Mouse (Mus musculus): ENCODE measurements around the gene Mknk2. TPM values are rescaled to one million over a fixed set of nuclear protein-coding genes. Genes with fewer than 3 reads are reported as not detected.

The Mknk2 gene
- polyA plus RNA-seq, 1 experiment from 2014 or later, result 78.7 TPM

DNA sequence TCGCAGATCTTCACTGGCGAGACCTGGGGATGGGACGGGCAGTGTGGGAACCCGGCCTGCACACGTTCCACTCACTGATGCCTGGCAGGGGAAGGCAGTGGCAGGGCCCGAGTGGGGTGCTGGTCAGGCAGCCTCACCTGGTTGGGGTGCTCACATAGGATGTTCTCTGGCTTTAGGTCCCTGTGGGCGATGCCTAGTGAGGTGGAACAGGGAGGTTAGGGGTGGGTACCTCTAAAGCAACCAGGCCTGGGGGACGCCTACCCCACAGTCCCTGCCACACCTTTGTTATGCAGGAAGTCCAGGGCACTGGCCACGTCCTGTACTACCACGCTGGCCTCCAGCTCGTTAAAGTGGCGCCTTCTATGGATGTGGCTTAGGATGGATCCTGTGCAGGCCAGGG, 8.9 kb downstream of the Mknk2 start:
- no peaks in the 10 kb centered on the region for H3K9me3 ChIP-seq
- no peak overlapping the region for H3K27ac ChIP-seq (replicated peaks)
- no peak for ATAC-seq (ENCODE audit: extremely low read depth, insufficient number of reproducible peaks, low FRiP score, low TSS enrichment)
- peaks cover 85% of the 10 kb centered on the region for H3K36me3 ChIP-seq
- H3K4me2 ChIP-seq, result no peak overlapping the region
- H3K4me3 ChIP-seq, result no peak overlapping the region
- WGBS, result 88% methylated on average over 12 of the region's 12 CpGs
- H3K4me1 ChIP-seq, result peaks cover 63% of the 10 kb centered on the region
- H3K27me3 ChIP-seq (replicated peaks), result no peaks in the 10 kb centered on the region
- no peak overlapping the region for H3K9ac ChIP-seq

DNA sequence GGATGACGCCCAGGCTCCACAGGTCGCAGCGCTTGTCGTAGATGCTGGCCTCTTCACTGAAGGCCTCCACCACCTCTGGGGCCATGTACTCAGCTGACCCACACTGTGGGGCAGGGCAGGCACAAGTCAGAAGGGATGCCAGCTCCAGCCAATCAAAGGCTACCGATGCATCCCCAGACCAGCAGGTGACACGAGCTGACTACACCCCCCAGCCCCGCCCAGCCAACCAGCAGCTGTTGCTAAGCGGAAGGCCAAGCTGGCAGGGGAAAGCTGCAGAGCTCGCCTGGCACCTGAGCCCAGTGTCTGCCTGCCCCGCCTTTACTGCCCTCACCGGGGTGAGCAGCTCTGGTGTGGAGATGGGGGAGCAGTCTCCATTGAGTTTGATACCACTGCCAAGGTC, 9.3 kb downstream of the Mknk2 start:
- 88% methylated on average over 11 of the region's 11 CpGs for WGBS
- H3K9ac ChIP-seq, result no peak overlapping the region
- ATAC-seq (ENCODE audit: extremely low read depth, insufficient number of reproducible peaks, low FRiP score, low TSS enrichment), result no peak
- H3K4me2 ChIP-seq, result no peak overlapping the region
- no peaks in the 10 kb centered on the region for H3K27me3 ChIP-seq (replicated peaks)
- no peak overlapping the region for H3K27ac ChIP-seq (replicated peaks)
- no peaks in the 10 kb centered on the region for H3K9me3 ChIP-seq
- peaks cover 83% of the 10 kb centered on the region for H3K36me3 ChIP-seq
- H3K4me1 ChIP-seq, result peaks cover 63% of the 10 kb centered on the region
- no peak overlapping the region for H3K4me3 ChIP-seq

GRCm38 (mm10) chr10:80666837-80667412, 11.0 kb downstream of the Mknk2 start:
- no peaks in the 10 kb centered on the region for H3K27me3 ChIP-seq (replicated peaks)
- 0 out of 2 replicates have a peak overlapping the region, but pooled peaks have one; percentile 52 for H3K9ac ChIP-seq
- no peak overlapping the region for H3K27ac ChIP-seq (replicated peaks)
- no peaks in the 10 kb centered on the region for H3K9me3 ChIP-seq
- WGBS, result 77% methylated on average over 19 of the region's 19 CpGs
- H3K4me3 ChIP-seq, result no peak overlapping the region
- peaks cover 57% of the 10 kb centered on the region for H3K4me1 ChIP-seq
- H3K4me2 ChIP-seq, result no peak overlapping the region
- peaks cover 66% of the 10 kb centered on the region for H3K36me3 ChIP-seq
- no peak for ATAC-seq (ENCODE audit: extremely low read depth, insufficient number of reproducible peaks, low FRiP score, low TSS enrichment)

DNA sequence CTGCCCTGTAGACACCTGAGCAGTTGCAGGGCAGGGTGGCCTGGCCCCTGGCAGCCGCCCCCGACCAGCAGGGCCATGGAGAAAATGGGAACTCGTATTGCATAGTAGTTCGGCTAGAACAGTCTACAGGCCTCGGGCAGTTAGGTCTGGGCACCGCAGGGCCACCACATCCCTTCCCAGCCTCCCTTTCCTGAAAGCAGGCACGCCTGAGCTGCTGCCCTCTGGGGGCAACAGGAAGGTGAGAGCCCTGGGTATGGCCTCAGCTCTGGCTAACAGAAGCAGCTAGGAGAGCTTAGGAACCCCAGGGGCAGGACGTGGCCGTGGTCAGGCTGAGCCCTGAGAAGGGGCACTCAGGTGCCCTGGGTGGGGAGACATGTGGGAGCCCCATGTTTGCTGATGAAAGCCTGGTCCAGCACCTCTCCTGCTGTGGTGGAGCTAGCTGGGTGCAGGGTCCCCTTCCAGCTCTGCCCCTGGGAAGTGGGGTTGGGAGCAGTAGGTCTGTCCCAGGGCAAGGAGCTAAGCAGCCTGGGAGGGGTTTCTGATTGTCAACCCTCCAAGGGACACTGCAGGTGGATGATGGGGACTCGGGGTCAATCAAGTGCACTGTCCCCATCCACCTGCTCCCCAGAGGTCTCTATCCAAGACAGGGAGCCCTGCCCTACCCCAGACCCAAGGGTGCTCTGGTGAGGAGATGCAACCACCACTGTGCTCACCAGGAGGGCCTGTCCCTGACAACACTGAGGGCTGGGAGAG, 11.8 kb downstream of the Mknk2 start:
- Histone ChIP-seq H3K4me3 (no peak overlapping the region), H3K4me2 (no peak overlapping the region), H3K27ac (replicated peaks) (peak overlapping the region; percentile 90), H3K36me3 (peaks cover 58% of the 10 kb centered on the region), H3K4me1 (peaks cover 49% of the 10 kb centered on the region), H3K9me3 (no peaks in the 10 kb centered on the region), H3K27me3 (replicated peaks) (no peaks in the 10 kb centered on the region), H3K9ac (peak overlapping the region; percentile 52)
- 70% methylated on average over 10 of the region's 10 CpGs for WGBS
- ATAC-seq (ENCODE audit: extremely low read depth, insufficient number of reproducible peaks, low FRiP score, low TSS enrichment), result no peak

GRCm38 (mm10) chr10:80665459-80665858, 12.5 kb downstream of the Mknk2 start:
- Histone ChIP-seq H3K36me3 (peaks cover 51% of the 10 kb centered on the region), H3K27ac (replicated peaks) (peak overlapping the region; percentile 90), H3K4me3 (no peak overlapping the region), H3K27me3 (replicated peaks) (no peaks in the 10 kb centered on the region), H3K9ac (peak overlapping the region; percentile 56), H3K4me2 (peak overlapping the region; percentile 61), H3K9me3 (no peaks in the 10 kb centered on the region), H3K4me1 (peaks cover 46% of the 10 kb centered on the region)
- ATAC-seq (ENCODE audit: extremely low read depth, insufficient number of reproducible peaks, low FRiP score, low TSS enrichment), result no peak
- WGBS, result 61% methylated on average over 4 of the region's 4 CpGs

DNA sequence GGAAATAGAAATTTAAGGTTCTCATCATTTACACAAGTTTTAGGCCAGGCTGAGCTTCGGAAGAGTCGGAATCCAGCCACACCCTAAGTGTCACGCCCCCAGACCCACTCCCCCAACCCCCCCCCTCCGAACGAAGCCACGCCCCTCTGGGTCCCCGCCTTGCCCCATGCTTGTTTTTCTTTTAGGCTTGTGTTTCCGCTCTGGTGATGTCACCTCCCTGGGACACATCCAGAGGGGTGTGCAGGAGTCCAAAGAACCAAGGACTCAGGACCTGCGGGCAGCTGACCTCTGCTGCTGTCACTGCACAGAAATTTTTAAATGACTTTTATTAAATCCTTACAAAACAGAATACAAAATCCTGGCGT, 12.9 kb downstream of the Mknk2 start:
- Histone ChIP-seq H3K27me3 (replicated peaks) (no peaks in the 10 kb centered on the region), H3K36me3 (peaks cover 47% of the 10 kb centered on the region), H3K4me1 (peaks cover 43% of the 10 kb centered on the region), H3K27ac (replicated peaks) (peak overlapping the region; percentile 90), H3K9me3 (no peaks in the 10 kb centered on the region), H3K4me3 (peak overlapping the region; percentile 29), H3K9ac (peak overlapping the region; percentile 78), H3K4me2 (peak overlapping the region; percentile 61)
- peak; percentile 17; the same call in 1 of the 2 replicates for ATAC-seq (ENCODE audit: extremely low read depth, insufficient number of reproducible peaks, low FRiP score, low TSS enrichment)
- WGBS, result 7% methylated on average over 10 of the region's 10 CpGs

DNA sequence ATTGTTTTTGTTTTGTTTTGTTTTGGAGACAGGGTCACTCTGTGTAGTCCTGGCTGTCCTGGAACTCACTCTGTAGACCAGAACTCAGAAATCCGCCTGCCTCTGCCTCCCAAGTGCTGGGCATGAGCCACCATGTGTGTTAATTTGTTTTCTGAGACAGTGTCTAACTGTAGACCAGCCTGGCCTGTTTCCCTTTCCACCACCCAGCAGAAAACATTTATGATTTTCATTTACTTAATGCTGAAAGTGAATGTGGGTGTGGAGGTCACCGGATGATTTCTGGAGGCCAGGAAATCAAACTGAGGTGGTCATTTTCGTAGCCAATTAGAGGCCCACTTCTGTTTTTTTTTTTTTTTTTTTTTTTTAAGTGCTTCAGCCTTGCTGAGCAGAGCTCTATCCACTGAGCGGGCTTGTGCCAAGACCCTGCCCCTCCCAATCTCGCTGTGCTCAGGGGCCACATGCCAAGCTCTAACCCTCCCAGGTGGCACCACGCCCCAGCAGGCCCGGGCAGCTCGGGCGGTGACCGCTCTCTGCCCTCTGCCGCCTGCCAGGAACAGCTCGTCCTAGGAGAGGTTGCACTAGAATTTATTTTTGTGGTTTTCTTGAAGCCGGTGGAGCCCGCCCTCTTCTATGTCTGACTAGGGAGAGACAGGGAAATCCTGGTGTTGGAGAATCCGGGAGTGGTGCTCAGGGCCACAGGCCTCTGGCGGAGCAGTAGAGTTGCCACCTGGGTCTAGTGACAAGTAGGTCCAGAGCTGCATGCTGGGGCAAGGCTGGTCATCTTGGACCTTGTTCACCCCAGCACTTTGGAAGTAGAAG, 13.5 kb downstream of the Mknk2 start:
- Histone ChIP-seq H3K4me3 (peak overlapping the region; percentile 29), H3K4me2 (peak overlapping the region; percentile 61)
- ATAC-seq (ENCODE audit: extremely low read depth, insufficient number of reproducible peaks, low FRiP score, low TSS enrichment), result peak; percentile 28; the same call in 1 of the 2 replicates

GRCm38 (mm10) chr10:80663485-80664196, 14.3 kb downstream of the Mknk2 start:
- no peak for ATAC-seq (ENCODE audit: extremely low read depth, insufficient number of reproducible peaks, low FRiP score, low TSS enrichment)
- WGBS, result 18% methylated on average over 5 of the region's 5 CpGs
- no peak overlapping the region for H3K4me2 ChIP-seq
- H3K4me3 ChIP-seq, result no peak overlapping the region
- peaks cover 33% of the 10 kb centered on the region for H3K36me3 ChIP-seq
- no peaks in the 10 kb centered on the region for H3K9me3 ChIP-seq
- peaks cover 49% of the 10 kb centered on the region for H3K4me1 ChIP-seq
- peak overlapping the region; percentile 90 for H3K27ac ChIP-seq (replicated peaks)
- H3K27me3 ChIP-seq (replicated peaks), result no peaks in the 10 kb centered on the region
- H3K9ac ChIP-seq, result peak overlapping the region; percentile 42; the same call in 1 of the 2 replicates

More for the DNA sequence above, 13.5 kb downstream of the Mknk2 start:
- 21% methylated on average over 16 of the region's 16 CpGs for WGBS
- Histone ChIP-seq H3K9me3 (no peaks in the 10 kb centered on the region), H3K36me3 (peaks cover 41% of the 10 kb centered on the region), H3K9ac (peak overlapping the region; percentile 78), H3K27ac (replicated peaks) (peak overlapping the region; percentile 90), H3K27me3 (replicated peaks) (no peaks in the 10 kb centered on the region), H3K4me1 (peaks cover 43% of the 10 kb centered on the region)

- Histone ChIP-seq H3K36me3 (peaks cover 8% of the 10 kb centered on the region), H3K4me3 (no peak overlapping the region), H3K4me2 (no peak overlapping the region), H3K27ac (replicated peaks) (no peak overlapping the region), H3K9me3 (no peaks in the 10 kb centered on the region), H3K4me1 (peaks cover 50% of the 10 kb centered on the region), H3K9ac (no peak overlapping the region), H3K27me3 (replicated peaks) (no peaks in the 10 kb centered on the region)
- WGBS, result 34% methylated on average over 5 of the region's 5 CpGs
- no peak for ATAC-seq (ENCODE audit: extremely low read depth, insufficient number of reproducible peaks, low FRiP score, low TSS enrichment)
Measured at GRCm38 (mm10) chr10:80661149-80661548, 16.8 kb downstream of the Mknk2 start.

DNA sequence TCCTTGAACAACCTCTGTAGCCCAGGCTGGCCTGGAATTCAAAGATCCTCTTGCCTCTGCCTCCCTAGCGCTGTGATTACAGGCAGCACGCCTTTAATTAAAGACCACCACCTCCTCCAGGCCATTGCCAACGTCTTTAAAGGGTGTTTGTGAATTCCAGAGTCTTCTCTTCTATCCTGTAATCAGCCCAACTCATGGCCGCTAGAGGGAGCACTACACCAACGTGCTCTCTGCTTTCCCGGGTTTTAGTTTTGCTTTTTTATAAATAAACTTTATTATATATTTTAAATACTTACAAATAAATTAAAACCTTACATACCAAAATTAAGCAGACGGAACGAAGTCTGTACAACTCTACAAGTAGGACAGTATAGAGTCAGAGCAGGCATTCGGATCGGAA, 18.7 kb downstream of the Mknk2 start:
- H3K27ac ChIP-seq (replicated peaks), result no peak overlapping the region
- H3K4me1 ChIP-seq, result peaks cover 46% of the 10 kb centered on the region
- ATAC-seq (ENCODE audit: extremely low read depth, insufficient number of reproducible peaks, low FRiP score, low TSS enrichment), result no peak
- peak overlapping the region; percentile 57 for H3K4me2 ChIP-seq
- H3K9me3 ChIP-seq, result no peaks in the 10 kb centered on the region
- H3K36me3 ChIP-seq, result no peaks in the 10 kb centered on the region
- peak overlapping the region; percentile 65 for H3K9ac ChIP-seq
- H3K4me3 ChIP-seq, result peak overlapping the region; percentile 38
- 14% methylated on average over 10 of the region's 10 CpGs for WGBS
- no peaks in the 10 kb centered on the region for H3K27me3 ChIP-seq (replicated peaks)

DNA sequence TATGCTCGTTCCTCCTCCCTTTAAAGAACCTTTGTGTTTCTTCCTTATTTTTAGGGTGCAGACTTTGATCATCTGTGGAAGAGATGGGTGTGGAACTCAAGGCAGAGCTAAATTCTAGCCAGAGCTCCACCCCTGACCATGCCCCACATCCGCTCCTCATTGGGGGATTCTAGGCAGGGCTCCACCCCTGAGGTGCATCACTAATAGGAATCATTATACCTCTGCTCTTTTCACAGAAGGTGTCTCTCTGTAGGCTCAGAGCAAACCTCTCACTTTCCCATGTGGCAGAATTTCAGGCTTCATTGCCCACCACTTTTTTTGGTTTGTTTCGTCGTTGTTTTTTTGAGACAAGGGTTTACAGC, 19.1 kb downstream of the Mknk2 start:
- H3K4me1 ChIP-seq, result peaks cover 44% of the 10 kb centered on the region
- no peak overlapping the region for H3K4me3 ChIP-seq
- ATAC-seq (ENCODE audit: extremely low read depth, insufficient number of reproducible peaks, low FRiP score, low TSS enrichment), result no peak
- 61% methylated on average over 4 of the region's 4 CpGs for WGBS
- H3K27me3 ChIP-seq (replicated peaks), result no peaks in the 10 kb centered on the region
- H3K27ac ChIP-seq (replicated peaks), result no peak overlapping the region
- no peak overlapping the region for H3K4me2 ChIP-seq
- H3K9me3 ChIP-seq, result no peaks in the 10 kb centered on the region
- H3K36me3 ChIP-seq, result no peaks in the 10 kb centered on the region
- H3K9ac ChIP-seq, result no peak overlapping the region

Measured in heart, embryonic 13.5 days (tissue).